Mouse (Mus musculus): Measurements from ENCODE around the gene Limd2. TPM values are rescaled to one million over a fixed set of nuclear protein-coding genes. Genes with fewer than 3 reads are reported as not detected.
"Not testable (repeated sequence)": the region's sequence is repeated elsewhere in the genome, so short reads cannot be mapped to it uniquely, and the experiment has no call there.

Gene Limd2
- polyA plus RNA-seq (2012; fragmentation: generic; extraction: Trizol) = 36.4 TPM

- peak within 1 kb of the TSS; percentile 51 for H3K4me3 ChIP-seq
- H3K36me3 ChIP-seq (ENCODE audit: control insufficient read depth, insufficient read depth) = no peaks in the 10 kb centered on the region
- TF ChIP-seq MYOD1 (IDR thresholded peaks at IDR 0.05; ENCODE audit: control insufficient read depth in 1 of 3, insufficient read length in 2 of 3, low read depth in 2 of 3) (peak in 2 of 3 experiments; percentile 74 to 75), MYOG (IDR thresholded peaks at IDR 0.05; ENCODE audit: control insufficient read depth in 1 of 3, insufficient read depth in 1 of 3, insufficient read length in 2 of 3, low read depth in 2 of 3) (peak in 1 of 3 experiments; percentile 67), SRF (IDR thresholded peaks at IDR 0.05; ENCODE audit: control insufficient read depth, insufficient read length, low read depth) (no peak)
- peak within 1 kb of the TSS; percentile 67 for H3ac ChIP-seq (ENCODE audit: control insufficient read depth, insufficient read length)
- H3K27me3 ChIP-seq (ENCODE audit: control insufficient read depth, insufficient read depth, insufficient read length) = no peaks in the 10 kb centered on the region
- no peaks in the 10 kb centered on the region for H3K79me2 ChIP-seq (ENCODE audit: control insufficient read depth, insufficient read depth)
- H3K4me2 ChIP-seq (ENCODE audit: low read depth) = peak within 1 kb of the TSS; percentile 94
Observed at GRCm38 (mm10) chr11:106160841-106161721, at the start of gene Limd2, which contains the start of gene Gm10840. TSS of gene Limd2 (minus strand) at chr11:106160860. TSS of gene Gm10840 (plus strand) at chr11:106160850.

- H3K27me3 ChIP-seq (ENCODE audit: control insufficient read depth, insufficient read depth, insufficient read length) = no peaks in the 10 kb centered on the region
- H3K36me3 ChIP-seq (ENCODE audit: control insufficient read depth, insufficient read depth) = peaks cover 82% of the 10 kb centered on the region
- no peak within 1 kb of the TSS for H3ac ChIP-seq (ENCODE audit: control insufficient read depth, insufficient read length)
- H3K4me2 ChIP-seq (ENCODE audit: low read depth) = no peak within 1 kb of the TSS
- no peaks in the 10 kb centered on the region for H3K79me2 ChIP-seq (ENCODE audit: control insufficient read depth, insufficient read depth)
- no peak within 1 kb of the TSS for H3K4me3 ChIP-seq
- no peak for TF ChIP-seq TCF12 (IDR thresholded peaks at IDR 0.05; ENCODE audit: insufficient read depth, poor library complexity, severe bottlenecking)
Observed at GRCm38 (mm10) chr11:106202123-106202465, 41.4 kb upstream of the Limd2 start, which contains the start of gene Strada. TSS of gene Strada (minus strand) at chr11:106202168.

GRCm38 (mm10) chr11:106201337-106202122 lies 40.9 kb upstream of the Limd2 start:
- Histone ChIP-seq H3K36me3 (ENCODE audit: control insufficient read depth, insufficient read depth) (peaks cover 82% of the 10 kb centered on the region), H3K4me2 (ENCODE audit: low read depth) (no peak overlapping the region), H3K4me3 (no peak overlapping the region), H3K79me2 (ENCODE audit: control insufficient read depth, insufficient read depth) (no peaks in the 10 kb centered on the region), H3ac (ENCODE audit: control insufficient read depth, insufficient read length) (no peak overlapping the region), H3K27me3 (ENCODE audit: control insufficient read depth, insufficient read depth, insufficient read length) (no peaks in the 10 kb centered on the region)
- TF ChIP-seq MYOD1 (IDR thresholded peaks at IDR 0.05; ENCODE audit: control insufficient read depth in 1 of 3, insufficient read length in 2 of 3, low read depth in 2 of 3) = no peak
- no peak for TF ChIP-seq E2F4 (IDR thresholded peaks at IDR 0.05; ENCODE audit: insufficient read depth)
- TF ChIP-seq TCF12 (IDR thresholded peaks at IDR 0.05; ENCODE audit: insufficient read depth, poor library complexity, severe bottlenecking) = no peak
- TF ChIP-seq SRF (IDR thresholded peaks at IDR 0.05; ENCODE audit: control insufficient read depth, insufficient read length, low read depth) = no peak
- no peak for TF ChIP-seq CEBPB (IDR thresholded peaks at IDR 0.05; ENCODE audit: insufficient read depth, poor library complexity, severe bottlenecking)
- TF ChIP-seq POLR2A (IDR thresholded peaks at IDR 0.05; ENCODE audit: insufficient read length, low read depth) = no peak
- no peak for TF ChIP-seq MYOG (IDR thresholded peaks at IDR 0.05; ENCODE audit: control insufficient read depth in 1 of 3, insufficient read depth in 1 of 3, insufficient read length in 2 of 3, low read depth in 2 of 3)
- no peak for TF ChIP-seq POLR2AphosphoS2 (IDR thresholded peaks at IDR 0.05; ENCODE audit: insufficient read length, low read depth)
- TF ChIP-seq USF1 (IDR thresholded peaks at IDR 0.05; ENCODE audit: low read depth) = no peak
- no peak for TF ChIP-seq REST (IDR thresholded peaks at IDR 0.05; ENCODE audit: insufficient read depth, insufficient read length)
- TF ChIP-seq MAX (IDR thresholded peaks at IDR 0.05; ENCODE audit: low read depth) = no peak
- no peak for TF ChIP-seq TCF3 (IDR thresholded peaks at IDR 0.05; ENCODE audit: insufficient read length, low read depth)

GRCm38 (mm10) chr11:106200756-106201155 lies 40.1 kb upstream of the Limd2 start:
- TF ChIP-seq E2F4 (IDR thresholded peaks at IDR 0.05; ENCODE audit: insufficient read depth) (no peak), MYOG (IDR thresholded peaks at IDR 0.05; ENCODE audit: control insufficient read depth in 1 of 3, insufficient read depth in 1 of 3, insufficient read length in 2 of 3, low read depth in 2 of 3) (no peak), USF1 (IDR thresholded peaks at IDR 0.05; ENCODE audit: low read depth) (no peak), POLR2A (IDR thresholded peaks at IDR 0.05; ENCODE audit: insufficient read length, low read depth) (no peak), POLR2AphosphoS2 (IDR thresholded peaks at IDR 0.05; ENCODE audit: insufficient read length, low read depth) (no peak), CEBPB (IDR thresholded peaks at IDR 0.05; ENCODE audit: insufficient read depth, poor library complexity, severe bottlenecking) (no peak), MAX (IDR thresholded peaks at IDR 0.05; ENCODE audit: low read depth) (no peak), SRF (IDR thresholded peaks at IDR 0.05; ENCODE audit: control insufficient read depth, insufficient read length, low read depth) (no peak), TCF12 (IDR thresholded peaks at IDR 0.05; ENCODE audit: insufficient read depth, poor library complexity, severe bottlenecking) (no peak), MYOD1 (IDR thresholded peaks at IDR 0.05; ENCODE audit: control insufficient read depth in 1 of 3, insufficient read length in 2 of 3, low read depth in 2 of 3) (no peak), TCF3 (IDR thresholded peaks at IDR 0.05; ENCODE audit: insufficient read length, low read depth) (no peak), REST (IDR thresholded peaks at IDR 0.05; ENCODE audit: insufficient read depth, insufficient read length) (no peak)
- no peak overlapping the region for H3K4me3 ChIP-seq
- H3K79me2 ChIP-seq (ENCODE audit: control insufficient read depth, insufficient read depth) = no peaks in the 10 kb centered on the region

GRCm38 (mm10) chr11:106199997-106200396 lies 39.3 kb upstream of the Limd2 start:
- H3K27me3 ChIP-seq (ENCODE audit: control insufficient read depth, insufficient read depth, insufficient read length); H3K79me2 ChIP-seq (ENCODE audit: control insufficient read depth, insufficient read depth); H3K4me2 ChIP-seq (ENCODE audit: low read depth); H3ac ChIP-seq (ENCODE audit: control insufficient read depth, insufficient read length); H3K4me3 ChIP-seq: not testable (repeated sequence)
- H3K36me3 ChIP-seq (ENCODE audit: control insufficient read depth, insufficient read depth) = peaks cover 72% of the 10 kb centered on the region

More at GRCm38 (mm10) chr11:106200756-106201155, 40.1 kb upstream of the Limd2 start:
- Histone ChIP-seq H3K36me3 (ENCODE audit: control insufficient read depth, insufficient read depth) (peaks cover 80% of the 10 kb centered on the region), H3K4me2 (ENCODE audit: low read depth) (no peak overlapping the region), H3K27me3 (ENCODE audit: control insufficient read depth, insufficient read depth, insufficient read length) (no peaks in the 10 kb centered on the region), H3ac (ENCODE audit: control insufficient read depth, insufficient read length) (no peak overlapping the region)
